Mouse (Mus musculus) heart, postnatal 0 days (tissue): ENCODE data around the gene Map4k5. TPM values are rescaled to one million over a fixed set of nuclear protein-coding genes. Genes with fewer than 3 reads are reported as not detected.

ENCODE experiments used
- ATAC-seq: fragments of 200-750 bp; cut with Nextera tagmentation; 2 replicates; pipeline ENCODE4 v1.8.0; 2017; ENCODE audit warnings: low read depth, moderate number of reproducible peaks, moderate library complexity; ENCODE audit not compliant: insufficient read depth
- DNase-seq: peaks from one replicate; pipeline ENCODE4 v3.0.0-alpha.2; 2016; ENCODE audit warnings: low spot score
- H3K27ac ChIP-seq: fragments of 300-500 bp; sonication (generic); 2 replicates; pipeline ENCODE4 v1.5.1; 2014; ENCODE audit warnings: low read depth, mild to moderate bottlenecking
- H3K27me3 ChIP-seq: fragments of 300-500 bp; sonication (generic); 2 replicates; pipeline ENCODE4 v1.6.1; 2014; ENCODE audit warnings: low read length, mixed read lengths; ENCODE audit not compliant: control insufficient read depth, insufficient read depth
- H3K36me3 ChIP-seq: fragments of 300-500 bp; sonication (generic); replicated peaks from 2 replicates; pipeline ENCODE4 v1.6.1; 2014; ENCODE audit warnings: low read length, mixed read lengths; ENCODE audit not compliant: control insufficient read depth, insufficient read depth
- H3K4me1 ChIP-seq: fragments of 300-500 bp; sonication (generic); 2 replicates; pipeline ENCODE4 v1.6.1; 2014; ENCODE audit warnings: antibody characterized with exemption; ENCODE audit not compliant: control insufficient read depth, insufficient read depth
- H3K4me2 ChIP-seq: fragments of 300-500 bp; sonication (generic); 2 replicates; pipeline ENCODE4 v1.6.1; 2014; ENCODE audit warnings: low read depth, mild to moderate bottlenecking, low read length, moderate library complexity
- H3K4me3 ChIP-seq: fragments of 300-500 bp; sonication (generic); 2 replicates; pipeline ENCODE4 v1.5.1; 2014; ENCODE audit warnings: low read depth, low read length
- H3K9ac ChIP-seq: fragments of 300-500 bp; sonication (generic); replicated peaks from 2 replicates; pipeline ENCODE4 v1.6.1; 2014; ENCODE audit warnings: low read depth, low read length, mixed read lengths
- H3K9me3 ChIP-seq: fragments of 300-500 bp; sonication (generic); replicated peaks from 2 replicates; pipeline ENCODE4 v1.6.1; 2016; ENCODE audit warnings: low read length; ENCODE audit not compliant: control insufficient read depth
- CTCF ChIP-seq: IDR thresholded peaks from 2 replicates; pipeline ENCODE4 v1.5.1; 2016; ENCODE audit warnings: antibody characterized with exemption, control low read depth, low read depth
- EP300 ChIP-seq: IDR thresholded peaks from 2 replicates; pipeline ENCODE4 v1.6.1; 2016; ENCODE audit warnings: antibody characterized with exemption, low read depth
- WGBS: fragments of 180-500 bp; shearing (Covaris S2); extraction: QIAGEN DNeasy Blood & Tissue Kit; methylation state at CpG from one replicate; pipeline ENCODE4 v1.1.7; 2014; 5-methylcytosine and 5-hydroxymethylcytosine counted together
- polyA plus RNA-seq: library from polyadenylated mRNA; unstranded; fragments of >200 nt; fragmentation: Nextera tagmentation; extraction: Ambion mirVana; gene quantifications from 2 replicates; pipeline ENCODE4 v1.2.1, GENCODE M21; 2015
- total RNA-seq: library from RNA; depleted of rRNA; stranded (reverse); fragments of >200 nt; gene quantifications from 2 replicates; pipeline ENCODE4 v1.2.3, GENCODE M21; 2014; ENCODE audit warnings: low replicate concordance

Map4k5 gene
- total and polyA plus RNA-seq, 2 experiments from 2014 or later = 20.2 to 55.8 TPM

DNA sequence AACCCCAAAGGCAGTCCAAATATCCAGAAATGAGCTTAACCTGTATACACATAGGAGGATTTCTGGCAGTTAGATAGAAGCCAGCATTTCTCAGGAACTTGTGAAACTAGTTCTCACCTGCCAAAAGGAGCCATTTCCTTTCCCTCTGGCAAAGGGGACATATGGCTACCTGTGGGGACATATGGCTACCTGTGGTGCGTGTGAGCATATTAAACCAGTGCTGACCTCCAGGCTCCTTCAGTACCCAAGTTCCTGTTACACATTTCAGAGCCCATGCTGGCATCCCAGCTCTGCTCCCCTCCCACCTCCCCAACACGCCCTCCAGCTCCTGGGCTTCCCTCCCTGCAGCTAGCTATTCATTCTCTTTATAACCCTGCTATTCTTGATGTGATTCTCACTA is 79.4 kb downstream of the Map4k5 start:
- no peak overlapping the region for H3K27ac ChIP-seq
- H3K4me3 ChIP-seq = no peak overlapping the region
- no peak overlapping the region for H3K4me2 ChIP-seq
- H3K9ac ChIP-seq = no peak overlapping the region
- WGBS = 89% methylated on average over 2 of the region's 2 CpGs
- no peaks in the 10 kb centered on the region for H3K9me3 ChIP-seq
- TF ChIP-seq EP300 = no peak
- no peak for TF ChIP-seq CTCF
- ATAC-seq (no peak), DNase-seq (no peak)
- peaks cover 88% of the 10 kb centered on the region for H3K36me3 ChIP-seq
- H3K4me1 ChIP-seq = no peaks in the 10 kb centered on the region
- no peaks in the 10 kb centered on the region for H3K27me3 ChIP-seq

DNA sequence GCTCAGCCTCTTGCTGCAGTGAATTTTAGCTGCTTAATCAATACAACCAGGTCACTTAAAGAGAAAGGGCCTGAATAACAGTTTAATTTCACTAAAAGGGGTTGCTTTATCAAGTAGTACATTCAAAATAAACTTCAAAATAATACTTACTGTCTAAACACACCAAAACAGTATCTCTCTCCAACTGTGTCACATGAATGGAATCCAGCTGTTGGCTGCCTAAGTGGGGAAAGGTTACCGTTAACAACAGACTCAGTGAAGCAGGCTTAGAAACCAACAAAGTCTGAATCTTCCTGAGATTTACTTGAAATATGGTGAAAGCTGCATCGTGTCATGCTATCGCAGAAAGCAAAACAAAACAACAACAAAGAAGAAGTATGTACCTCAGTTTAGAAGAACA is 80.0 kb downstream of the Map4k5 start:
- Histone ChIP-seq H3K4me3 (no peak overlapping the region), H3K9ac (no peak overlapping the region), H3K36me3 (peaks cover 88% of the 10 kb centered on the region), H3K4me1 (peaks cover 2% of the 10 kb centered on the region; the same call in 1 of the 2 replicates), H3K27ac (no peak overlapping the region), H3K9me3 (no peaks in the 10 kb centered on the region), H3K4me2 (no peak overlapping the region), H3K27me3 (no peaks in the 10 kb centered on the region)
- 68% methylated on average over 3 of the region's 3 CpGs for WGBS
- TF ChIP-seq EP300 (no peak), CTCF (no peak)
- ATAC-seq = no peak
- no peak for DNase-seq

DNA sequence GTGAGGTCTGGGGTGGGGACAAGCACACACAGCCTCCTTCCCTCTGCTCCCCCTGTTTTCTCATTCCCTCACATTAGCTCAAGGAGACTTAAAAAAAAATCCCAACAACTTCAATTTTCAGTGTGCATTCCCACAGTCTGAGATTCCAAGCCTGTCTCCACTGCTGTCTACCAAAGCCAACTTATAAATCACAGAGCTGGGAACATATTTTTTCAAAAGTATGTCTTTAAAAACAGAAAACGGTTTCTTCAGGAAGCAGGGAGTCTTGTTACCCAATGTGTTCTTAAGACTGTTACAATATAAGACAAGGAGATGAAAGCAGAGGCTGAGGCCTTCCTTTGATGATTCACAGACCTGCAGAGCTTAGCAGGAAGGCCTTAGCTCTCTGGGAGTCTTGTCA is 81.0 kb downstream of the Map4k5 start:
- Histone ChIP-seq H3K9ac (no peak overlapping the region), H3K4me2 (no peak overlapping the region), H3K9me3 (no peaks in the 10 kb centered on the region), H3K27ac (no peak overlapping the region), H3K27me3 (no peaks in the 10 kb centered on the region), H3K36me3 (peaks cover 83% of the 10 kb centered on the region), H3K4me3 (no peak overlapping the region), H3K4me1 (peaks cover 7% of the 10 kb centered on the region; the same call in 1 of the 2 replicates)
- no peak for DNase-seq
- 44% methylated on average over 1 of the region's 1 CpGs for WGBS
- ATAC-seq = no peak
- TF ChIP-seq EP300 (no peak), CTCF (no peak)

DNA sequence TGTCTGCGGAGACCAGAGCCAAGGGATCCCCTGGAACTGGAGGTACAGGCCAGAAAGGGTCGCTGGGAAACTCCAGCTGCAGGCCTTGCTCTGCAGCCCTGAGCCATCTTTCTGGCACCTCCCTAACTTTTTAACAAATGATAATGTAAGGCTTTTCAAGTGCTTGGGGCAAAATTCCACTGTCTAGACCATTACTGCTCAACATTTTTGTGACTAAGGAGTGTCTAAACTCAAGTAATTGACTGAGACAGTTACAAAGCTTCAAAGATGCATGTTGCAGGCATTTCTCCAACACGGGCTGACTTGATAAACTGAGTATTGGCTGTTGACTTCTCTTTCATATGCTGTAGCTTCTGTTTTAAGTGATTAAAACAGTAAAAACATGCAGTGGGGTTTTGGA is 83.6 kb downstream of the Map4k5 start:
- WGBS = 70% methylated on average over 3 of the region's 3 CpGs
- TF ChIP-seq CTCF (no peak), EP300 (no peak)

DNA sequence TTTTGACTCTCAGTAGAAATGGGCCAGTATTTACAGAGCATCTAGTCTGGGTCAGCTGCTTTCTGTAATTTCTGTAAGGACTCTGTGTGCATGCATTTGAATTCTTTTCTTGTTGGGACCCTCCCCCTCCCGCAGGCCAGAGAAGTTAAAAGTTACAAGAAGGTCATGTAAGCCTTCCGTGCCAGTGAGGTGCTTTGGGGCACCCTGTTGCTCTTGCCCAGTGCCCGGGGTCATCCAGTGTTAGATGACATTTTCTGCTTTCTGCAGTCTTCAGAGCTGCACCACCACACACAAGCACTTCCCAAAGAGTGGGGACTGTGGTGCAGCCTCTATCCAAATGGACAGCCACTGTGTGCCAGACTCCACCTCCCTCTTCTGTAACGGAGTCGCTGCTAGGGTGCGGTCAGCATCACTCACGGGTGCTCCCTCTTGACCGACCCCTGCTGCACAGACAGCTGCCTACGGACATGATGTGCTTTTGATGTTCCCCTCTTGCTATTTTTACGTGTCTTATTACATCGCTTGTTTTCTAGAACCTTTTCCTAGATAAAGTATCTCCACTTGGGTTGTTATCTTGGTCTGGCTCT is 85.5 kb downstream of the Map4k5 start:
- DNase-seq (peak; percentile 39), ATAC-seq (peak; percentile 64)
- Histone ChIP-seq H3K27ac (peak overlapping the region; percentile 51), H3K36me3 (peaks cover 75% of the 10 kb centered on the region), H3K9ac (no peak overlapping the region), H3K27me3 (no peaks in the 10 kb centered on the region), H3K4me2 (no peak overlapping the region), H3K4me1 (peaks cover 7% of the 10 kb centered on the region; the same call in 1 of the 2 replicates), H3K4me3 (no peak overlapping the region), H3K9me3 (no peaks in the 10 kb centered on the region)
- WGBS = 27% methylated on average over 11 of the region's 11 CpGs
- TF ChIP-seq EP300 (no peak), CTCF (peak; percentile 18; the same call in 1 of the 2 replicates)

More for the DNA sequence above, 83.6 kb downstream of the Map4k5 start:
- Histone ChIP-seq H3K9ac (no peak overlapping the region), H3K4me3 (no peak overlapping the region), H3K27ac (no peak overlapping the region), H3K9me3 (no peaks in the 10 kb centered on the region), H3K4me1 (peaks cover 7% of the 10 kb centered on the region; the same call in 1 of the 2 replicates), H3K36me3 (peaks cover 82% of the 10 kb centered on the region), H3K4me2 (no peak overlapping the region), H3K27me3 (no peaks in the 10 kb centered on the region)
- DNase-seq (no peak), ATAC-seq (no peak)

DNA sequence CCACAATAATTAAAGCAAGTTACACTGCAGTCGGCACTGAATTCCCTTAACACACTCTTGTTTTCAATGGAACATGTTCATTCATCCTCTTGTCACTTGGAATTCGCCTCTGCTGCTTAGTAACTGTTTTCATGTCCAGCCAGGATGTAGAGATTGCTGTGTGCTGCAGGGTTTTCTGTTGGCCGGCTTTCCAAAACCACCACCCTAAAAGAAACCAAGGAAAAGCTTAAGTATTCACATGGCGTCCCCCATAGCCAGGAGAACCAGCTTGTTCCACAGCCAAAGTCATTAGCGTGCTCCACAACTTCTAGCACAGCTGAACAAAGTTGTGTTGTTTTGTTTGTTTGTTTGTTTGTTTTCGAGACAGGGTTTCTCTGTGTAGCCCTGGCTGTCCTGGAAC is 87.9 kb downstream of the Map4k5 start:
- Histone ChIP-seq H3K36me3 (peaks cover 62% of the 10 kb centered on the region), H3K4me1 (peaks cover 7% of the 10 kb centered on the region; the same call in 1 of the 2 replicates), H3K9me3 (no peaks in the 10 kb centered on the region), H3K27me3 (no peaks in the 10 kb centered on the region), H3K4me2 (no peak overlapping the region), H3K27ac (no peak overlapping the region), H3K4me3 (no peak overlapping the region), H3K9ac (no peak overlapping the region)
- ATAC-seq (no peak), DNase-seq (no peak)
- WGBS = 79% methylated on average over 6 of the region's 6 CpGs
- TF ChIP-seq EP300 = no peak
- TF ChIP-seq CTCF = no peak
